Mouse (Mus musculus) cortical plate, adult 2 months (tissue): ENCODE data around the gene Plrg1.

Experiments
- CTCF ChIP-seq: fragments of 200-500 bp; IDR thresholded peaks from 2 replicates; pipeline ENCODE4 v1.5.1; 2011; ENCODE audit warnings: mild to moderate bottlenecking, control low read depth, low read length; ENCODE audit not compliant: insufficient read depth; ENCODE audit errors: extremely low read depth
- POLR2A ChIP-seq: fragments of 200-500 bp; IDR thresholded peaks from 2 replicates; pipeline ENCODE4 v1.6.1; 2011; ENCODE audit warnings: mild to moderate bottlenecking, low read length, control low read depth; ENCODE audit not compliant: insufficient read depth; ENCODE audit errors: extremely low read depth

DNA sequence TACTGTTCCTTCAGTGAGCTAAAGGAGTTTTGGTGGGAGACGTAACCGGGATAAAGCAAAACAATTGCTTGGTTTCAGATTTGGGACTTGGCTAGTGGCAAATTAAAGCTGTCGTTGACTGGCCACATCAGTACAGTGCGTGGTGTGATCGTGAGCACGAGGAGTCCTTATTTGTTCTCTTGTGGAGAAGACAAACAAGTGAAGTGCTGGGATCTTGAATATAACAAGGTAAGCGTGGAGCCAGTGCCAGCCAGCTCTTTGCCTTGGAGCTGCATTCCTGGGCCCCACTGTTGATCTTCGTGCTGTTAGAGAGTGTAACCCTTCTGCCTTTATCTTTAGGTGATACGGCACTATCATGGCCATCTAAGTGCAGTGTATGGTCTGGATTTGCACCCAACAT lies 12.6 kb downstream of the Plrg1 start:
- TF ChIP-seq POLR2A (no peak), CTCF (no peak)
